Mouse (Mus musculus) induced T-regulatory cell, adult 2 months (primary cell): Measurements from ENCODE around the gene Vpreb3.

ENCODE experiments used
- DNase-seq: peaks from one replicate; pipeline ENCODE4 v3.0.0-alpha.2; 2012; ENCODE audit warnings: low read depth

Gene Vpreb3

GRCm38 (mm10) chr10:75942736-75943477, at the start of gene Vpreb3:
Gene Vpreb3 (plus strand): TSS chr10:75943057.
- DNase-seq, result no peak

- DNase-seq, result peak; percentile 99
Observed at GRCm38 (mm10) chr10:75893089-75893750, 49.6 kb upstream of the Vpreb3 start, which contains the start of gene Derl3. Gene Derl3 (plus strand): TSS chr10:75893413.

GRCm38 (mm10) chr10:75894601-75895000, 48.3 kb upstream of the Vpreb3 start:
- DNase-seq, result no peak

- peak; percentile 64 for DNase-seq
Observed at GRCm38 (mm10) chr10:75895730-75896129, 47.1 kb upstream of the Vpreb3 start.

- DNase-seq, result no peak
Observed at GRCm38 (mm10) chr10:75896208-75896607, 46.6 kb upstream of the Vpreb3 start.

- peak; percentile 69 for DNase-seq
Observed at GRCm38 (mm10) chr10:75897373-75897772, 45.5 kb upstream of the Vpreb3 start.

- no peak for DNase-seq
Observed at GRCm38 (mm10) chr10:75898039-75898564, 44.8 kb upstream of the Vpreb3 start.

- DNase-seq, result no peak
Observed at GRCm38 (mm10) chr10:75898846-75899245, 44.0 kb upstream of the Vpreb3 start.

- DNase-seq, result no peak
Observed at GRCm38 (mm10) chr10:75904391-75904790, 38.5 kb upstream of the Vpreb3 start.

- no peak for DNase-seq
Observed at GRCm38 (mm10) chr10:75906882-75907281, 36.0 kb upstream of the Vpreb3 start.

- DNase-seq, result no peak
Observed at GRCm38 (mm10) chr10:75910698-75911097, 32.2 kb upstream of the Vpreb3 start.

- no peak for DNase-seq
Observed at GRCm38 (mm10) chr10:75913013-75913589, 29.8 kb upstream of the Vpreb3 start.

- DNase-seq, result no peak
Observed at GRCm38 (mm10) chr10:75915557-75915956, 27.3 kb upstream of the Vpreb3 start.

GRCm38 (mm10) chr10:75916840-75917239, 26.0 kb upstream of the Vpreb3 start:
- DNase-seq, result no peak

GRCm38 (mm10) chr10:75919026-75919425, 23.8 kb upstream of the Vpreb3 start:
- DNase-seq, result no peak

- DNase-seq, result peak; percentile 97
Observed at GRCm38 (mm10) chr10:75921026-75921725, 21.7 kb upstream of the Vpreb3 start, which contains the start of gene Smarcb1. Gene Smarcb1 (minus strand): TSS chr10:75921617.

GRCm38 (mm10) chr10:75921726-75922560, 20.9 kb upstream of the Vpreb3 start:
- DNase-seq, result no peak

GRCm38 (mm10) chr10:75924324-75924723, 18.5 kb upstream of the Vpreb3 start:
- peak; percentile 34 for DNase-seq

GRCm38 (mm10) chr10:75926396-75926795, 16.5 kb upstream of the Vpreb3 start:
- no peak for DNase-seq

- no peak for DNase-seq
Observed at GRCm38 (mm10) chr10:75930304-75930703, 12.6 kb upstream of the Vpreb3 start.

- DNase-seq, result no peak
Observed at GRCm38 (mm10) chr10:75931311-75931710, 11.5 kb upstream of the Vpreb3 start.
